Mouse (Mus musculus) hematopoietic stem cell, adult 5-6 weeks (primary cell): ENCODE measurements around the gene Batf3. TPM values are rescaled to one million over a fixed set of nuclear protein-coding genes. Genes with fewer than 3 reads are reported as not detected.

Experiments used
- ATAC-seq, 2 experiments: fragments of 125-278 bp in 1 of 2; replicated peaks in 1 of 2; 2 replicates each; pipeline ENCODE4 v1.8.0; 2016 to 2017; ENCODE audit warnings: inconsistent platforms in 2 of 2, mild to moderate bottlenecking in 2 of 2, moderate number of reproducible peaks in 2 of 2, low read depth in 1 of 2, moderate TSS enrichment in 1 of 2; ENCODE audit not compliant: low FRiP score in 2 of 2, poor library complexity in 2 of 2, severe bottlenecking in 2 of 2, insufficient read depth in 1 of 2, low TSS enrichment in 1 of 2
- total RNA-seq: library from RNA; stranded (forward); fragments of 172-1452, 232-1000 nt; gene quantifications from 2 replicates; pipeline ENCODE4 v1.2.3, GENCODE M21; 2017

Batf3 gene
- total RNA-seq, 1 experiment from 2014 or later: not detected

GRCm38 (mm10) chr1:191154314-191154713 lies 56.7 kb downstream of the Batf3 start:
- no peak for ATAC-seq

Other genes with a start within 250 kb of the Batf3 start
- gene Rps6kc1, start 186.1 kb upstream of the Batf3 start, total RNA-seq: 14.1 and 15.7 TPM in 2 replicates
- gene Angel2, start 172.7 kb upstream of the Batf3 start, total RNA-seq: 34.4 and 60.8 TPM in 2 replicates
- gene Vash2, start 118.6 kb upstream of the Batf3 start, total RNA-seq: 0.81 TPM in 1 of 2 replicates, not detected in the other
- 23.1 and 26.9 TPM in 2 replicates for gene Flvcr1, start 71.7 kb upstream of the Batf3 start, total RNA-seq
- not detected in 2 replicates for gene Spata45, start 61.2 kb upstream of the Batf3 start, total RNA-seq
- gene Tatdn3, start 34.9 kb upstream of the Batf3 start, total RNA-seq: 12.4 and 19.8 TPM in 2 replicates
- gene Nsl1, start 34.8 kb upstream of the Batf3 start, total RNA-seq: 8.1 and 16.5 TPM in 2 replicates
- 0.69 and 2.3 TPM in 2 replicates for gene Fam71a, start 67.0 kb downstream of the Batf3 start, total RNA-seq
- 63.1 and 74.7 TPM in 2 replicates for gene Atf3, start 120.2 kb downstream of the Batf3 start, total RNA-seq
- gene Nenf, start 220.3 kb downstream of the Batf3 start, total RNA-seq: 7.4 and 13.3 TPM in 2 replicates
- gene Tmem206, start 228.1 kb downstream of the Batf3 start, total RNA-seq: 27.1 and 37.1 TPM in 2 replicates